Mouse (Mus musculus) adrenal gland (tissue): ENCODE measurements around the gene Tmem229b.
"Not testable (repeated sequence)": the region's sequence is repeated elsewhere in the genome, so short reads cannot be mapped to it uniquely, and the experiment has no call there.

ENCODE experiments used
- intact Hi-C: fragments of 180-260 bp; cut with DNase I; formaldehyde crosslinking; loops from one replicate; pipeline ENCODE4 v1.15.1; 2025

The Tmem229b gene

DNA sequence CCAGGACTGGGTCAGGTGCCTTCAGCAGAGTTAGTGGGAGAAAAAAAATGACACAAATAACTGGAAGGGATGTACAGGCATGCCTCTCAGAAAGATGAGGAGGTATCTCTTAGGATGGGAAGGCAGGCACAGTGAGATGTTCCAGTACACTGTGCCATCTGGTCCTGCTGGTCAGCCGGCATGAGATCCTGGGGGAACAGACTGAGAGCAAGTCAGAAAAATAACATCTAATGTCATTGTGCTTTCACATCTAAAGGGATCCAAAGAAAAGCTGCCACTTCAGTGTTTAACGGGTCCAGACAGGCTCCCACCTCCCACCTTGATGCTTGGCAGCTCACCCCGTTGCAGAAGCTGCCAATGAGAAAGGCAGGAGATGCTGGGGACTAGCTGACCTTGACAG is 54.9 kb downstream of the Tmem229b start:
- intact Hi-C loops = no loop called here

DNA sequence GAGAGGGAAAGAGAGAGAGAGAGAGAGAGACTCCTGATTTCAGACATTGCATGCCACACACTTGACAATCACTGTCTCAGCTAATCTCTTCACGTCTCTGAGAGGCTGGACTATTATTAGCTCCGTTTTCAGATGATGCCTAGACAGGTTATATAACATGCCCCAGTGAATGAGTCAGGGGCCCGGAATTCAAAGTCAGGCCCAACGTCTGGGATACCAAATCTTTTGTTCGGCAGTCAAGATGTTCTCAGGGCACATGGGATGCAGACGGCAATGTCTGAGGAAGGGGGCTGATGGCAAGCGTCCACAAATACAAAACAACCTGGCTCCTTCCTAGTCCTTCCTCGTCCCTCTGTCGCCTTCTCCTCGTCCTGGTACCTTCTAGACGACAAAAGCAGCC is 55.4 kb downstream of the Tmem229b start:
- intact Hi-C loops = no loop called here

DNA sequence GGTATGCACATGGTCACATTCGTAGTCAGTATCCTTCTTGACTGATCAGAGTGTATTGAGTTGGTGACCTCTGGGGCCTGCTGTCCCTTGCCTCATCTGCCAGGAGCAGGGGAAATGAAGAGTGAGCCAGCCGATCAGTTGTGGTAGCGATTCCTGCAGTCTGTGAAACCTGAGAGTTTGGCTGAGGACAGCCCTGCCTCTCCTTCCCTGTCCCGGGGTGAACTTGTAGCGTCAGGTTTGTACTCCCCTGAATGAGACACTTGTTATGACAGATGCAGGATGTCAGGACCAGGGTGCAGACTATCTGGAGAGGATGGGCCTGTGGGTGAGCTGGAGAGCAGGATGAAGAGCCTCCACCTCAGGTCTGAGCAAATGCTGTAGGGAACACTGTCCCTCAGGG is 59.8 kb downstream of the Tmem229b start:
- intact Hi-C loops = no loop called here

DNA sequence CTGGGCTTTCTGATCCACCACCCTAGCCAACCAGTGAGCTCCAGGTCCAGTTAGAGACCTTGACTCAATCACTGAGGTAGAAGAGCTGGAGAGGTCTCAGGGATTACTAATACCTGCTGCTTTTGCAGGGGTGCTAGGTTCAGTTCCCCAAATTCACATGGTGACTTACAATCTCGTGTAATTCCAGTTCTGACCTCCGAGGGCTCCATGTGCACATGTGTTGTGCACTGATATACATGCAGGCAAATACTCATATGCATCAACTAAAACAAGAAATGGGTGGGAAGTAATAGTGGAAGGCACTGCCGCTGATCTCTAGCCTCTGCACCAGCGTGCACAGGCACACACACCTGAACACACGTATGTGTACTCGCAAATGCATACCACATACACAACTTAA is 60.3 kb downstream of the Tmem229b start:
- intact Hi-C loops = no loop called here

DNA sequence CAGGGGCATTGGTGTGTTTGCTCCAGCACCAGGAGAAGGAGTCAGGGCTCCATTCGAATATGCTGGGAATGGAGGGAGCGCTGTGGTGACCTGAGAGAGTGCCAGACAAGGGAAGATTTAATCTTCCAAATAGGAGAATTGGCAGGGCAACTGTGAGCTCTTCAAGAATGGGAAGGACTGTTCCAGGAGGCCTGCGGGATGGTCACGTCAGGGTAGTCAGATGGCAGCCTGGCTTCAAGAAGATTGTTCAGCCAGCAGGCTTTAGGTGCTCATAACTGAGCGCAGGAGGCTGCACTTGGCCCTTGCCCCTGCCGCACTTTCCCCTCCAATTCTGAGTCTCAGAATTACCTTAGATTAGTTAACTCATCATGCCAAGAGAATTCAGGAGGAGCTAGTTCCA is 64.5 kb downstream of the Tmem229b start:
- intact Hi-C loops = no loop called here

DNA sequence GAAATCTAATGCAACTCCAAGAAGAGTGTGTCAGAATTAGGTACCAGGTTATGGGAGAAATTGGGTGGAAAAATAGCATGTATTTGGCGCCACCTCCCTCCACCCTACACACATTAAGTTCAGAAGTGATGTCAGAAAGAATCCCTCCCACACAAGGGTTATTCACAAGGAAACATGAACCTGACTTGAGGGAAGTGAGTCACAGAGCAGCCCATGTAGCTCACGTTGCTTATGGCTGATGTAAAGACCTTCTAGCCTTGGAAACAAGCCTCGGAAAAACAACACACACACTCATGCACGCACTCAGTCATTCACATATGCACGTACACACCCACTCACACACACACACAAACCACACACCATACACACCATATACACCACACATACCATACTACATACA is 67.3 kb downstream of the Tmem229b start:
- intact Hi-C loops = no loop called here

DNA sequence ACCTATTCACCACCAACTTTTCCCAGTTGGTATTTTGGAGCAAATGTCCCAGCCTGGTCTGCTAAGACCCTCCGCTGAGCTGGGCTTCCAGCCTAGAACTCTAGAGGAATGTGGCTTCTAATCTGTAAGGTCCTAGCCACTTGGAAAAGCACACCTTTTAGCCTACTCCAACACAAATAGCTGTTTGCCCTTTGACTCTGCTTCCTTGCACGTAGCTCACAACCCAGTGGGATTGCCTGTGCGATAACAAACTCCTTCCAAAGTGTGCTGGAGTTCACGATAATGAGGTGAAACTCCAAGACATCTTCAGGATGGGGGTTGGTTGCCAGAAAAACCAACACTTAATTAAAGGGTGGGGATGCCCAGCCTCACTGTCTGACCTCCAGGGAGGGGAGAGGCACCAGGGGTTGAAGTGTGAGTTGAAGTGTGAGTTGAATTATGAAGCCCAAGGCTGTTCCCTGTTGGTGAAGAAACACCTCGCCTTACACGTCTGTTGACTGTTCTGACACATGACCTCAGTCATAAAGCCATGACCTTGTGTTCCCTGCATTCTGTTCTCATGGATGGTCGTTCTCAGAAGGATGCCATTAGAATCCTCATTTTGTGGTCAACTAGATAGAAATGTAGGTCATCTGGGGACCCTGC is 67.9 kb downstream of the Tmem229b start:
- intact Hi-C loops = no loop called here

DNA sequence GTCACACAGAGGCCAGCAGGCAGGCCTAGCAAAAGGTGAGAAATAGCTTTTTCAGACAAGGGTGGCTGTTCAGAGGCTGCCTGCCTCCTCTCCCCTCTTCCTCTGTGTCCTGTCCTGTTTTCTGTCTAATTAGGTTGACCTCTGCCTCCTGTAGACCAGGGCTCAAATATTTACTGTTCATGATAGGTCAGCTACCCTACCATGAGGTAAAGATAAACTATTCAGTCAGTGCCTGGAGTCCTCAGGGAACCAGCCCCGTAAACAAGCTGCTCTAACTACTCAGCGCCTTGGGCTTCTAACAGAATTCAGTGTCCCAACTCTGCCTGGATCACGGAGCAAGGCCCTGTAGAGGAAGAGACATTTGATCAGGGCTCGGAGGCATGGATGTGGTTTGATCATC is 70.9 kb downstream of the Tmem229b start:
- intact Hi-C loops = no loop called here

DNA sequence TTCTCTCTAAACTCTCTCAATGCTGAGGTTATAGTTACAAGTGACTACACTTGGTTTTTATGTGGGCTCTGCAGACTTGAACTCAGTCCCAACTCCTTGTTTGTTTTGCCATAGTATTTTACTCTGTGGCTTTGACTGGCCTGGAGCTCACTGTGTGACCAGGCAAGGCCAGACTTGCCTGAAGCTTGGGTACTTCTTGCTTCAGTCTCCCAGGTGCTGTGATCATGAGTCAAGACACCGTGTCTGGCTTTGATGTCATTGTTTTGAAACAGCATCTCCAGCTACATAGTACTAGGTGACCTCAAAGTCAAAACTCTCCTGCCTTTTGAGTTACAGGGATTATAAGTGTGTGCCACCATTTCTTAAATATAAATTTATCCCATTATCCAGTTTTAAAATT is 77.5 kb downstream of the Tmem229b start:
- intact Hi-C loops = no loop called here

DNA sequence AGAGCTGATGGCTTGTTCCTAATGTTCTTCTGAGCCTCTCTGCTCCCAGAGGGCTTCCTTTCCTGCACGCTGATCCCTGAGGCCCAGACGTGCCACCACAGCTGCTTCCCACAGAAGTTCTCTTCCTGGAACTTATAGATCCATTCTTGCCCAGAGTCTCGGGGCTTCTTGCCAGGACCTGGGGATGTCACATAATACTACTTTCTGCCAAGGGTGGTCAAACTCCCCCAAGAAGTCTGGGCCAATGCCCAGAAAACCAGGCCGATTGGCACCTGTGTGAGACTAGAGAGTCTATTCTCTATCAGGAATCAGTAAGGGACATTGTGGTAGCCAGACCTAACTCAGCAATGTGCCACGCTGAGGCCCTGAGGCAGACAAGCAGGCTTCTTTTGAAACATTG is 80.1 kb downstream of the Tmem229b start:
- intact Hi-C loops = no loop called here

DNA sequence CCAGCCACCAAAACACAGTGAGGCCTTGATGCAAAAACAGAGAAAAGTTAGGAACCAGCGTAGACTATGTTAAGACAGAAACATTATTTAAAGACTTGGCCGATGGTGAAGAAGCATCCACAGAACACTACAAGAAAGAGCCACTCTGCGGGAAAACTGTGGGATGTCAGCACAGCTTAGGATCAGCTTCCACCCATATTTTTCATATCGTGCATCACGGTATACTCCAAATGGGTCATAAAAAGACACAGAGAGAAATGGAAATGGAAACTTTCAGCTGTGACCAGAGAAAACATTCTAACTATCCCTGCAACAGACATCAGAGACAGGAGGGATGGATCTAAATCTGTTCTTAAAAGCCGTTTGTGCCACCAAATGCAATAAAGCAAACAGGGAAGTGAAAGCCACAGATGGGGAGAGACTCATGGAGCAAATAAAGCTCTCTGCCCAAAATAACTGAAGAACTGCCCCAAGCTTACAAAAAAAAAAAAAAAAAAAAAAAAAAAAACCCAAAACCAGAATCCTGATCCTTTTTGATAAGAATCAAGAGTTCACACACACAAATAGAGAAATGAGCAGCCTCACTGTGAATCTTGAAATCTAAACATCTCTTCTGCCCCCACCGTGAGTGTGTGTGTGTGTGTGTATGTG is 83.8 kb downstream of the Tmem229b start:
- intact Hi-C loops = no loop called here

DNA sequence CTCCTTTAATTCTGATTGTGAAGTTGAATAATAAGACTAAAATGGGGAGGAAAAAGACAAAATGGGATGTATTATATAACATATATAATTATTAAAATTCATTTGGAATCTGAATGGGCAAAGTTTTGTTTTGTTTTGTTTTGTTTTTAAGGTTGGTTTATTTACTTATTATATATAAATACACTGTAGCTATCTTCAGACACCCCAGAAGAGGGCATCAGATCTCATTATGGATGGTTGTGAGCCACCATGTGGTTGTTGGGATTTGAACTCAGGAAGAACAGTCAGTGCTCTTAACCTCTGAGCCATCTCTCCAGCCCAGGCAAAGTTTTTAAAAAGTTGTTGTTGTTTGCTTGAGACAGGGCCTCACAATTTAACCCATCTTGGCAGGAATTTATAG is 84.5 kb downstream of the Tmem229b start:
- intact Hi-C loops = not testable (repeated sequence)

DNA sequence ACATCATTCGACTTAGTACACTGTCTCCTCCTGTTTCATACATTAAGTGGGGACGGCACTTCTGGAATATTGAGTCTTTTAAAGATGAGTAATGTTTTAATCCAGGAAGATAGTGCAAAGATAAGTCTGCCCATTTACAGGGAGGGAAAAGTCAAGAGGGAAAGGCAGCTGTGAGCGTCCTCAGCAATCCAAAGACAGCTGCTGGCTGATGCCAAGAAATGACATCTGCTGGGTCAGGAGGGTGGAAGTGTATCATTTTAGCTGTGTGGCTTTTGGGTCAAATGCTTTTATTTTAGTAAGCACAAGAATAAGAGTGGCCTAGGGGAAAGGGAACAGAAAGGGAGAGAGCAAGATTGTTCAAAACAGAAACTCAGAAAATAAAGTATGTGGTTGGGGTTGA is 85.4 kb downstream of the Tmem229b start:
- intact Hi-C loops = no loop called here

DNA sequence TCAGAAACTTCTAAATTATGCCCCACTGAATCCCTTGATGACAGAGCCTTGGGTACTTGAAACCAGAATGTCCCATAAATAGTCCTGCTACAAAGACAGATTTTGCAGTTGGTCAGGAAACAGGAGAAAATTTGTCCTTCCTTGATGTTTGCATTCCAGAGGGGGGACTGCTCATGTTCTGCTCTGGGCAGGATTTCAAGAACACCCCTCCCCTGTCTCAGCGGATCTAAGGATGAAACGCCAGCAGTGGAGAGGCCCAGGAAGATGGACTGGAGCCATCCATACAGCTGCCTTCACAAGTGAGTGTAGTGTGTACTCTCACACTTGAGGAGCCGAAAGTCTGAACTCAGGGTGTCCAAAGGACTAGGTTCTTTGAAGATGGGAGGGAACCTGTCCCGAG is 86.0 kb downstream of the Tmem229b start:
- intact Hi-C loops = no loop called here

DNA sequence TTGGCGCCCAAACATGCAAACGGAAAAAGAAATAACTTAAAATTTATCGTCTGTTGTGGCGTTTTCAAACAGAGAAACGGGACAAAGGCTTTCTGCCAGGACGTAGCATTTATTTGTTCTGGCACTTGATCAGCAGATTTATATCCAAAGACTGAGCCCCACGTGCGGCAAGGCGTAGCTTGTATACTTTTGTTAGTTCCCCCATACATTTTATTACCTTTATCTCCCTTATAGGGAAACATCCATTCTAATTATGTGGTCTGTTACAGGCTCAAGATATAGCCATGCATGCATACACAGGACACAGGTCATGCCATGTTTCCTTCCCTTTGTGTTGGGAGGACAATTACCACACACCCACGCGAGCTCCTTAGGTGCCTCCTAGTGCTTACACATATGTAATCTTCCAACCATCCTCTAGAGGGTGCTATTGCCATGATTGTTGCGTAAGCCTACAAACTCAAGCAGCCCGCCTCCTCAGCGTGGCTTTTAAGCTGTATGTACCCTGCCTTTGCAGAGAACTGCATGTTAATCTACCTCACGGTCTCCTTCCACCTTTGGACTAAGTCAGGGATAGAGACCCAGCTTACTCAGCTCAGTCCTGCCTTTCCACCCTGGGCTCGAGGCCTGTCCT is 88.2 kb downstream of the Tmem229b start:
- intact Hi-C loops = loop anchor here (5.0 kb wide), 2 partner anchors 88 to 103 kb away; partner anchors contain the start of gene Tmem229b

DNA sequence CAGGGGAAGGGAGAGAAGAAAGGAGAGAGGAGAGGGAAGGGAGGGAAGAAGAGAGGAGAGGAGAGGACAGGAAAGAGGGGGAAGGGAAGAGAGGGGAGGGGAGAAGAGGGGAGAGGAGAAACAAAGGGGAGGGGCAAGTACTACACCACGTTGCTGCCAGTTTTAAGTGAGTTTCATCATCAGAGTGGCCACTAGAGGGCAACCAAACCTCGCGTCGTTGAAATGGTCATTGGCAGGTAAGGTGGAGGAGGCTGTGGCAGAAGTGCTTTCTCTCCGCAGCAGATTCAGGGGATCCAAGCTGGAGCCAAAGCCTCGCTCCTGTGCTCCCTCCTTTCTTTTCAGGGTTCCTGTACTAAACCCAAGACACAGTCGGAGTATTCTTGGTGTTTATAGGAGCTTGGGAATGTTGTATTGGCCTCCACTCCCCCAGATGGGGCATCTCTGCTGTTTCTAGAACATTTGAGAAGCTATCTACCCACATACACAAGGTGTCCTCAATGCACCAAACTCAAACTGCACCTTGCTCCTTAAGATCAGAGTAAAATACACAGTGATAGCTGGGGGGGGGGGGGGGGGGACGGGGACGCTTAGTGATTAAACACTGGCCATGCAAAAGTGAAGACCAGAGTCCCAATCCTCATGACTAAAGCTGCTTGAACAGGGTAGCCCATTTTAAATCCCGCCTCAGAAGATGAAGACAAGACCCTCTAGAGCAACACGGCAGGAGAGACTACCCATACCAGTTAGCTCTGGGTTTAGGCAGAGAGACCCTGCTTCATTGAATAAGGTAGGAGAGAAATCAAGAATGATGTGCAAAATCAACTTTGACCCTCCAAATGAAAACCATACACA is 89.0 kb downstream of the Tmem229b start:
- intact Hi-C loops = loop anchor here (1.0 to 5.0 kb wide), 3 partner anchors 89 to 179 kb away; partner anchors contain the start of gene Tmem229b

DNA sequence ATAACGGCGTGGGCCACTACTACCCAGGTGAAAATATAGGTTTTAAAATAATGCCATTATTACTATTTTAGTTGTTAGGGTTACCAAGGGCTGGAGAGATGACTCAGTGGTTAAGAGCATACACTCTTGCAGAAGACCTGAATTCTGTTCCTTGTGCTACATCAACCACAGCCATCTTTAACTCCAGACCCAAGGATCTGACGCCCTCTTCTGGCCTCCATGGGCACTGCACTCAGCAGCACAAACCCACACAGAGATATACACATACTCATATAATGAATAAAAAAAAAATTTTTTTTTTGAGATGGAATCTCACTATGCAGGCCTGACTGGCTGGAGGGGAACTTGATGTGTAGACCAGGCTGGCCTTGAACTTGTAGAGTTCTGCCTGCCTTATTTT is 91.1 kb downstream of the Tmem229b start:
- intact Hi-C loops = loop anchor here (5.0 kb wide), 2 partner anchors 91 to 106 kb away; partner anchors contain the start of gene Tmem229b

DNA sequence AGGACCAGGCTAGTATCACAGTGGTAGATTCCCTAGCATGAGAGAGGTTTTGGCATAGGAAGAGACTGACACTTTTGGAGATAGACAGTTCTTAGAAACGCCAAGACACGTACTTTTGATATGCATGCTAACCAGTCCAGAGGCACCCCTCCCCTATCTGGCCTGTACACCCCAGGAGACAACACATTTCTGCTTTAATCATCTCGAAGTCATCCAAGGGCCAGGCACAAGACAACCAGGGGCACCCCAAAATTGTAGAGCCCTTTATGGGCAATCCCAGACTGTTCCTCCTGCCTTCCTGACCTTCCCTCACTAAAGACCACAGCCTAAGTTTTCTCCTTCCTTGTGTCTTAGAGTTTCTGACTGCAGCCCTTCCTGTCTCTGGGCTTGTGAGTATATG is 91.9 kb downstream of the Tmem229b start:
- intact Hi-C loops = loop anchor here (5.0 kb wide), 2 partner anchors 92 to 107 kb away; partner anchors contain the start of gene Tmem229b

DNA sequence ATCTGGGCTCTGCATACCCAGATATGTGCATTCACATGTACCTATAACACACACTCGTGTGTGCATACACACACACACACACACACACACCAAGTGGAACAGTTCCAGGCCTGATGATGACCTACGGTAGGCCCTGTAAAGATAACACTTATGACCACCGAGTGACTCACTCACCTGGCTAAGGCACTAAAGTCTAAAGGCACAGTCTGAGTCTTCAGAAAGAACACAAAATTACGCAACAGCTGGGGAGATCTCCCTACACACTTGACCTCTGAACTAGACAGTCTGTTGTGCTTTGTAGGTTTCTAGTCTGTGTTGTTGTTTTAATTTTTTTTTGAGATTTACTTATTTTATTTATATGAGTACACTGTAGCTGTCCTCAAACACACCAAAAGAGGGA is 93.0 kb downstream of the Tmem229b start:
- intact Hi-C loops = no loop called here
